Mouse (Mus musculus) layer of hippocampus, postnatal 10 days (tissue): ENCODE data around the gene Galnt9. TPM values are rescaled to one million over a fixed set of nuclear protein-coding genes. Genes with fewer than 3 reads are reported as not detected.

ENCODE experiments used
- DNase-seq, 2 experiments: peaks; one replicate each; pipeline ENCODE4 v3.0.0; 2021; ENCODE audit warnings: low spot score in 2 of 2
- long read RNA-seq: library from polyadenylated mRNA; stranded (forward); transcript quantifications from one replicate; pipeline ENCODE4 v2.0.0, GENCODE M21; 2023
- total RNA-seq, 2 experiments: library from RNA; stranded (reverse); gene quantifications; 2 replicates each; pipeline ENCODE4 v1.2.3; 2021

The Galnt9 gene
- 10 to 100 TPM; 76.5 to 77.2 TPM for total RNA-seq
- long read RNA-seq, transcript Galnt9-201 (11 exons, 2,883 nt), result major isoform, 91 of 123 reads
- long read RNA-seq, partial matches to known transcripts, result 24 of 123 reads
- long read RNA-seq, other reads (novel, unspliced or antisense), result 8 of 123 reads

DNA sequence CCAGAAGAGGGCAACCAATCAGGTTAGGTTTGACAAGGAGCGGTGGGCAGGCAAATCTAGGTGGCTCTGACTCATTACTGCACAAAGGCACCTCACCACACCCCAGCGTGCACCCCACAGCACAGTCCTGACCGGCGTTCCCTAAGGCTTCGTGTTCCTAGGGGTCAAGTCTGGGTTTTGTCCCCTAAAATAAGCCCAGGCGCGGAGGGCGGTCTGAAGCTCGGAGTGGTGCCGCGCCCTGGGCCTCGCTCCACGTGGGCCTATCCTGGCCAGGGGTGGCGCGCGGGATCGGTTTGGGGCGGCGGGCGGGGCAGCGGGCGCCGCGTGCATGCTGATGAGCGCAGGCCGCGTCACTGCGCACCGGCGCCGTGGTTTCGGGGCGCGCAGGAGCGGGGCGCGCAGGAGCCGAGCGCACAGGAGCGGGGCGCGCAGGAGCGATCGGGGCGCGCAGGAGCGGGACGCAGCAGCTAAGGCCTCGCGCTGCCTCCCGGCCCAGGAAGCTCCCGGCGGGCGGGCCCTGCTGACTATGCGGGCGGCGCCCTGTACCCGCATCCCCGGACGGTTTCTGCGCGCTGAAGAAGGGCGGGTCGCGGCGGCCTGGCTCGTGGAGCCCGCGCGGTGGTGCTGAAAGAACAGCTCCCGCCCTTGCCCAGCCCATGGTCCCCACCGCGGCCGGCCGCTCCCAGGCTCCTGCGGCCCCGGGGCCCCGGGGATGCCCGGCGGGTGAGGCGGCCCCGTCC is at the start of gene Galnt9:
Gene Galnt9 (plus strand): TSS at position 405 of the 740 bp plus-strand sequence.
- peak; percentile 49 to 64 for DNase-seq

DNA sequence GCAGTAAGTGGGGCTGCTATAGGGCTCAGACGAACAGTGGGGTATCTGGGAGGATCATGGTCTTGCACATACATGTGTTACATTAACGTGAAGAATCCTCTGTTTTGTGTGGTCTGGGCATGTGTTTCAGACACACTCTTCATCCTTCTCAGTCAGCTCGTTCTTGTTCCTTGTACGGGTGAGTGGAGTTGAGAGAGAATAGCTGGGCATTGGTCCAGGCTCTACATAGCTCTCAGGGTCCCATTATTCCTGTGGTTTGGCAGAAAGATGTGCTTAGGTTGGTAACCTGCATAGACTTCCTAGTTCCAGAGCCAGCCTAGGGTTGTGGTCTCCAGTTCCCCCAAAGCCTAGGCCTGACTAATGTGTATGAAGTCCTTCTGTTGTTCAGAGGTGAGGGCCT is 49.8 kb upstream of the Galnt9 start:
- DNase-seq, result no peak

DNA sequence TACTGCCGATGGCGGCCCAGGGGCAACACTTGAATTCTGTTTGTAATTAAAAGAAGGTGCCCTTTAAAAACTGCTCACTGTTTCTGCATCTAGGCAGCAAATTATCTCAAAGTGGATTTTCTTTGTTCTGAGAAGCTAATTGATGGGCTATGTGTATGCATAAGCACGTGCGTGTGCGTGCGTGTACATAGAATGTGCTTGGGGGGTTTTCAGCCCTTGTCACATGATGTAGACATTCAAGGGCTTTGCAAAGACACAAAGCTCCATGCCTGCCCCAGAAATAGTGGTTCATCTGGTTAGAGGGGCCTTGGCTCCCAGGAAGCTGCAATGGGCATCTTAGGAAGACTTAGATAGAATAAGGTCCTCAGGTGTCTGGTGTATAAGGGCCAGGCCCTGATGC is 49.1 kb upstream of the Galnt9 start:
- no peak for DNase-seq

GRCm38 (mm10) chr5:110497556-110497955 is 46.6 kb upstream of the Galnt9 start:
- DNase-seq, result no peak

DNA sequence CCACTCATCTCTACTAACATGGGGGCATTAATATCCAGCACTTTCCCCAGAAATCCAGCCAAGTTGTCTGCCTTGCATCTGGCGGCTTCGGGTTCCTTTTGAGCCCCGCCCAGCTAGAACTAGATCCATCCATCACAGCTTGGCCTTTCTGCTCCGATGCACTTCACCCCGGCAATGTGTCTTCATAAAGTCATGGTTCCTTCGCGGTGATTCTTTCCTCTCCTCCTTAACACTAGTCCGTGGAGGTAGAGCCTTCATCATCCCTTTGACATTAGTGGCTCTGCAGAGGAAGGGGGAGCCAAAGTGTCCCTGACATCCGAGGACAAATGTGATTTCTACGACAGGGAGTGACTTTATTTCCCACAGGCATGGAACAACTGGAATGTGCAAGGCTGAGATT is 46.1 kb upstream of the Galnt9 start:
- DNase-seq, result no peak

DNA sequence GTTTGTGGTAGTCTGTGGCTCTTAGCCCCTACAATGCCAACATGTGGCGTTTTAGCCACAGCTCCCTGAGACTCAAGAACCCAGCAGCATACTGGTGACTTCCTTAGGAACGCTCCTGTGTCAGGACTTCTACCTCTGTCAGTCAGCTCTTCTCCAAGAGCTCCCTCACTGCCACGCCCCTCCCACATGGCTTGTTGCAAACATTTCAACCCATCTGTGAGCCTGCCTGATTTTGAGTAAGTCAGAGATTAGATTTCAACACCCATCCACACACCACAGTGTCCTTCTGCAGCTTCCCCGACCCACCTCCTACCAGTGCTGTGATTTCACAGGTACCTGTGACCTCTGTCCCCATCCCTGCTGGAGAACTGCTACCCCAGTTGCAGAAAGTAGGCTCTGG is 43.9 kb upstream of the Galnt9 start:
- DNase-seq, result no peak

DNA sequence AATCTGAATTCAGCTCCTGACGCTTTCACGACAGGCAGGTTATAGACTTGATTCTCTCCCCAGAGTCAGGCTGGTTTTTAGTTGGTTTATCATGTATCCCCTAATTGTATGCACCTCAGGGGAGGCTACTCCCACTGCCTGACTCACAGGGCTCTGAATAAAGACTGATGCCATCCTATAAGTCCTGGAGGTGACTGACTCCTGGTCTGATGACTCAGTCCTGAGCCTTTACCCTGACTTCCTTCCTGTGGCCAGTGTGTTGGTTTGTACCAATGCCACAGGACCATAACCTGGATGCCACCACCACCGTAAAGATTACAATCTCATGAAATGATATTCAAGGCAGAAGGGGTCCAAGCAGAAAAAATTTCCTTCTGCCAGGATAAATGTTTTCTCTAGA is 40.8 kb upstream of the Galnt9 start:
- no peak for DNase-seq

DNA sequence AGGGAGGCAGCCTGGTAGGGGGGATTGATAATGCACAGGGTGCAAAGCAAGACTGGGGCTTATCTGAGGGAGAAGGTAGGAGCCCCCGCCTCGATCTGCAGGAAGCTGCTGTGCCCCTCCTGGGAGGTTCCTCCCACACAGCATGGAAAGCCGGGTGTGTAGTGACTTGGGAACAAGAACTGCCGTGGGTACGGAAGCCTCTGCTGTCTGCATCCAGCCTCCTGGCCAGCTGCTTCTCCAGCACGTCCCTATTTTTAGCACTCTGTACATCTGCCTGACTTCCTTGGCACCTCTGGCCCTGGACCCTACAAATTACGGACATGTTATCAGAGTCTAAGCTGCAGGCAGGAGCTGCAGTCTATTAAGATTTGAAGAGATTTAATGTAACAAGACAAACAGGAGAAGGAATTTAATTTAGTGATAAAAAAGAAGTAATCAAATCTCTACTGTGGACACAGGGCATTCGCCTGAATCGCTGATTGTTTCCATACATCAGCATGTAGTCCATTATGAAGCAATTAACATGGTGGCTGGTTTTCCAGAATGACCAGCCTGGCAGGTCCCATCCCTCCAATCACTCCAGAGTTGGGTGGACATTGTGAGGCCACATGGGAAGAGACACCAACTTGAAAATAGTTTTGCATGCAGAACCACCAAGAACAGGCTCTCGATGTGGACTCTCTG is 38.4 kb upstream of the Galnt9 start:
- DNase-seq, result no peak

DNA sequence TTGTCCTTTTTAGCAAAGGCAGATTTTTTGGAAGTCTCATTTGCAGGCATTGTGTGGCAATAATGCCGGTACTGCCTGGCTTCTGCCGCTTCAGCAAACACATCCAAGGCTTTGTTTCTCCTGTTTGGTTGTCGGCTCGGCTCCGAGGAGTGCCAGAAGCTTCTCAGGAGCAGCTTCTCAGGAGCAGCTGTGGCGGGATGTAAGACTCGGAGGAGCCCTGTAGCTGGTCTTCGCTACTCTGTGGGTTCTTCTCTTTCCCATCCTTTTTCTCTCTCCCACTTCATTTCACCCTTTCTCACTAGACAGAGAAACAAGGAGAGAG is 37.9 kb upstream of the Galnt9 start:
- DNase-seq, result no peak

- no peak for DNase-seq
Measured at GRCm38 (mm10) chr5:110506856-110507255, 37.3 kb upstream of the Galnt9 start.

DNA sequence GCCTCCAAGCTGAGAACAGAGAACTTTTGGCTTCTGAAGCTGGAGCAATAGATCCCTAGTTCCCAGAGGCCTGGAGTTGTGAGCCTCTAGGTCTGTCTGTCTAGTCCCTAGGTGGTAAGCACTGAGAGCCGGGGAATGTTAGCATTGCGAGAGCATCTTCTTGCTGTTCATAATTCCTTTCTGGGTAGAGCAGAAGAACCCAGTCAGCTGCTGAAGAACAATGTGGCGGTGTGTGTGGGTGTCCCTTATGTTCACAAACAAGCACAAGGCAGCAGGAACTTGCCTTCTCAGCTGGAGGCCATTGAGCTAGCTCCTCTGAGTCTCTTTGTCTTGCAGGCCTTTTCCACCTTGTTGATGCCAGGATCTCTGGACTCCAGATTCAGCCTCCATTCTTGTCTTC is 36.2 kb upstream of the Galnt9 start:
- DNase-seq, result no peak

DNA sequence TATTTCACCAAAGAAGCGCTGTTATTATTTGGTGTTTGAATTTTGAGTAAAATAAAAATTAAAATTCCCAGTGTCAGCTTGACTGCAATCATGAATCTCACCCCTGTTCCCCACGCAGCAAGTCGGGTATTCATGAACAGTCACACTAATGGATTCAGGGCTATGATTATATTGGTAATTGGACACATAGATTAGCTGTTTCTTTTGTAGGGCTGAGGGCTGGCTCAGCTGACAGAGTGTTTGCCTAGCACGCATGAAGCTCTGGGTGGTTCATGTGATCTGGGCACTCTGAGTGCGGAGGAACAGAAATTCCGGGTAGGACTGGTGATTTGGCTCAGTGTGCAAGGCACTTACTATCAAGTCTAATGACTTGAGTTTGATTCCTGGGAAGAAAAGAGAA is 33.8 kb upstream of the Galnt9 start:
- no peak for DNase-seq

GRCm38 (mm10) chr5:110513791-110514190 is 30.4 kb upstream of the Galnt9 start:
- DNase-seq, result no peak

DNA sequence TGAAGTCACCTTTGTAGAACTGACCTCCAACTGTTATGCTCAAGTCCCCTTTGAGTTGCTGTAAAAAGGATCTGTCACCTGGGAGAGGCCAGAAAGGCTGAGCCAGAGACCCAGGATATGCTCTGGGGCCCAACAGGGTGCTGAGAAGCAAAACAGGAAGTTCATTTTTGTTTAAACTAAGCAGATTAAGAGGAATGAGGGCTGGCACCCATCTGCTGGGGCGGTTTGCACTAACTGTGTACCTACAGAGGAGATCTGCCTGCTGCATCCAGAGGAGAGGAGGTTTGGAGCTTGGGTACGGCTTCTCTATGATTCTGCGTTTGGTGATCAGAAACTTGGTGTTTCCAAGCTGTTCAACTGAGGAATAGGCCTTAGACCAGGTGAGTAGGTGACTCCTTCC is 29.5 kb upstream of the Galnt9 start:
- no peak for DNase-seq

DNA sequence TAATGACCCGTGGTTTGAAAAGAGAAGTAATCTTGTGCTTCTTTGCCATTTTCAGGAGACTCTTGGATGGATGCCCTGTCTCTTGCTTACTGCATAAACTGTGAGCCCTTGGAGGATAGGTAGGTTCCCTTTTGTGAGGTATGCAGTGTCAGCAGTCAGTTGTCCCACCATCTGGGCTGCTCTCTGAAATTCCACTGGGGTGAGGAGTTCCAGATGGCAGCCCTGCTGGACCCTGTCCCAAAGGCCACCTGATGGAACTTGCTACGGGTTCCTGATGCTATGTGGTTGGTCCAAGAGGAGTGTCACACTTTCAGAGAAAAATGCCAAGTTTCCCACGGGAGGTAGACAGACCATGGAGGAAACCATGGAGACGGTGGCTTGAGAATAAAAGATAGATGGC is 27.8 kb upstream of the Galnt9 start:
- no peak for DNase-seq

- no peak for DNase-seq
Measured at GRCm38 (mm10) chr5:110518086-110518783, 25.9 kb upstream of the Galnt9 start.

DNA sequence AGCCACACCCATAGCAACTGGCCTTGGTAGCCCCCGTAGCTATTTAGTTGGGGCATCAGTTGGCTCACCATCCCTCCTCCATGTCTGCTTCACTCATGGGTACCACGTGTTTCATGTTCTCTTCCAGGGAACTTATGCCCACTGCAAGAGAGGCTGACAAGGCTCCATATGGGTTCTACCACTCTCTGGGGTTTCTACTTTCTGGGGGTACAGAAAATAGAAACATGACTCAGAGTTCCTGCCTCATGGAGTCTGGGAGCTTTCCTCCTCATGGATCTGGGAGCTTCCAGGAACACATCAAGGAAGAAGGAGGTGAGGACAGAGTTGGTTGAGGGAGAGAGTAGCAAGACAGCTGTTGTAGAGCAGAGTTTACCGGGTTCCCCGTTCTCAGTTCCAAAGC is 23.2 kb upstream of the Galnt9 start:
- no peak for DNase-seq

GRCm38 (mm10) chr5:110521822-110522221 is 22.3 kb upstream of the Galnt9 start:
- no peak for DNase-seq

DNA sequence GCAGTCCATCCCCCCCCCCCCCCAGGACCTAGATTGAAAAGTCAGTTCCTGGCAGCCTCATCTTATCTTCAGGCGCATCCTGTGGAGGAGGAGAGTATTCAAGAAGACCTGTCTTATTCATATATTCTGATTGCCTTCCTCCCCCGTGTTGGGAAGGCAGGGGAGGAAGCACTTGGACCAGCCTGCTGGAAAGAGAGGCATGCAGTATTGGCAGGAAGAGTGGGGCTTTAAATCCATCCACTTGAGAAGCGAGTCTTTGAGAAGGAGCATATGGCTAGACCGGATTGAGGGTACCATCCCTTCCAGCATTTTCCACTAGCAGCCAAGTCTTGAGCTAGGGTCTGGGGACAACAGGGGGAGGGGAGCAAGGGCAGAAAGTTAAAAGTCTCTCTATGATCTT is 20.9 kb upstream of the Galnt9 start:
- no peak for DNase-seq

DNA sequence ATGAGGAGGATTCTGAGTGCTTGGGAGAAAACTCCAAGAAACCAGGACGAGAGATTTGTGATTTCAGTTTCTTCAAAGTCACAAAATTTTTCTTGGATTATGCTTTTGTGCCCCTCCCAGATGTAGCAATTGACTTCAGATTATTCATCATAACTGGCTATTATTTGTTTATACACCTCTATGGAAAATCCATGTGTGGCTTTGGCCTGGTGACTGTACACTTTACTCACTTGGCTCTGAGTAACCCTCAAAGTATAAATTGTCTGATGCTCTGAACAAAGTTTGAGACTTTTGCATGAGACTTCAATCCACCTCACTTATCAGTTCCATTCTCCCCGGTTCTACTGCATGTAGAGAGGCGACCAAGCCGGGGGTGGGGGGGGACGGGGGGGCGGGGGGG is 18.5 kb upstream of the Galnt9 start:
- no peak for DNase-seq

DNA sequence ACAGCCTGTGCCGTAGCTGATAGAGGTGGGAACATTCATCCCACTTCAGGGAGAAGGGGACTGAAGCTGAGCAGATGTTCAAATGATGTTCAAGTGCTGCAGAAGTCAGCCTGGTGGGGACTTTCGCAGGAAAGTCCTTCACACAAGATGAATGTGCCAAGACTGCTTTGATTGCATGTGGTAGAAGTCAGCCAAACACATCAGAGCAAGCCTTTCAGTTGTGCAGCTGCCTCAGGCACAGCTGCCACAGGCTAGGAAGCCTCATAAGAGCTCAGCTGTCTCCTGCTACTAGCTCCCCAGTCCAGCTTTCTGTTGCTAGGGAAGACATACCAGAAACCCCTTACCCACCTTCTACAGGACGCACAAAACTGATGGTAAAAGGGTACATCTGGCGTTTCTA is 17.6 kb upstream of the Galnt9 start:
- DNase-seq, result no peak

- DNase-seq, result no peak
Measured at GRCm38 (mm10) chr5:110531091-110531490, 13.1 kb upstream of the Galnt9 start.
